Mouse (Mus musculus): Measurements from ENCODE around the gene Zfp646. TPM values are rescaled to one million over a fixed set of nuclear protein-coding genes. Genes with fewer than 3 reads are reported as not detected.
"Not testable (repeated sequence)": the region's sequence is repeated elsewhere in the genome, so short reads cannot be mapped to it uniquely, and the experiment has no call there.

Gene Zfp646
- total RNA-seq, 2 experiments from 2014 or later: 30.8 to 31.3 TPM

DNA sequence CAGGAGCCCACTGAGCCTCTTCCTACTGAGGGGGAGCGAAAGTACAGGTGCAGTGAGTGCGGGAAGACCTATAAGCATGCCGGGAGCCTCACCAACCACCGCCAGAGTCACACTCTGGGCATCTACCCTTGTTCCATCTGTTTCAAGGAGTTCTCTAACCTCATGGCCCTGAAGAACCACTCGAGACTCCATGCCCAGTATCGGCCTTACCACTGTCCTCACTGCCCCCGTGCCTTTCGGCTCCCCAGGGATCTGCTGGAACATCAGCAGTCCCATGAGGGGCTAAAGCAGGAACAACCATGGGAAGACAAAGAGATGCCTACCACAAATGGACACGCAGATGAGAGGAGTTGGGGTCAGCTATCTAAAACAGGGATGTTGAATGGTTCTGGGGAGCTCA is 3.3 kb downstream of the Zfp646 start:
- no peak for DNase-seq (ENCODE audit: extremely low spot score in 1 of 2, low spot score in 1 of 2)

DNA sequence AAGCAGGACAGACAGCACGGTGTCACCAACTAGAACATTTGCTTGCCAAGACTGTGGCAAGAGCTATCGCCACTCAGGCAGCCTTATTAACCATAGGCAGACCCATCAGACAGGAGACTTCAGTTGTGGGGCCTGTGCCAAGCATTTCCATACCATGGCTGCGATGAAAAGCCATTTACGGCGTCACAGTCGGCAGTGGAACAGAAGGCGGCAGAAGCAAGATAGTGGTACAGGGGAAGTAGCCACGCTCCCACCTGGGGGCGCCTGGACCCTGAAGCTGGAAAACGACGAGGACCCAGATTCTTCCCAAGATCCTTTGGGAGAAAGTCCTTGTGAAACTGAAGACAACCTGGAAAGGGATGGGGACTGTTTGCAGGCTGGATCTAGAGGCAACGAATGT is 4.4 kb downstream of the Zfp646 start:
- no peak for DNase-seq (ENCODE audit: extremely low spot score in 1 of 2, low spot score in 1 of 2)

DNA sequence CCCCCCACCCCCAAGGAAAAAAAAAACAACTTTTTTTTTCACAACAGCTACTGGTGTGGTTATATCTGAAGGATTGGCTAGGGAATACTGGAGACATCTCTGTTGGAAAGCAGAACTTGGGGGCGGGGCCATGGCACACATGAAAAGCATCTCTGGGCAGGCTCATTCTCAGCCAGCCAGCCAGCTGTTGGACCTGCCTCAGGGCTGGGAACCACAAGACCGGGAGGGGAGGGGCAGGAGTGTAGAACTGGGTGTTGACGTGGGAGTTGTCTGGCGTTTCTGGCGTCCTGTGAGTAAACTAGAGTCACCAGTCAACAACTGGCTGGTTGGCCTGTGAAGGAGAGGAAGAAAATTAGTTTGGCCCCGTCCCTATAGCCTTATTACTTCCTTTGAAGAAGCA is 9.9 kb downstream of the Zfp646 start:
- no peak for DNase-seq (ENCODE audit: extremely low spot score in 1 of 2, low spot score in 1 of 2)

DNA sequence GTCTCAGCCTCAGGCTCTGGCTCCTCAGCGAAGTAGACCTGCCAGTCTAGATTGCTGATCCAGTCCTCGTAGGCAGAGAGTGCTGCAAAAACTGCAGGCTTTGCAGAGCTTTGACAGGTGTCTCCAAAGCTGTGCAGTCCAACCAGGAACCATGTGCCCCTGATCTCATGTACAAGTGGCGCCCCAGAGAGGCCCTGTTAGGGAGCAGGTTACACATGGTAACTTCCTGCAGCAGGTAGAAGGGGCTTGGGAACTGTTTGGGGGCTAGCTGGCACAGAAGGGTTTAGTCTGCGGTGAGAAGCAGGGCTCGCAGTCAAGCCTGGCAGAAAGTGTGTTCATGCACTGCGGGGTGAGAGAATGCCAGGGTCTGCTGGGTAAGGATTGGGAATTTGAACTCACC is 10.5 kb downstream of the Zfp646 start:
- DNase-seq (ENCODE audit: extremely low spot score in 1 of 2, low spot score in 1 of 2): no peak

DNA sequence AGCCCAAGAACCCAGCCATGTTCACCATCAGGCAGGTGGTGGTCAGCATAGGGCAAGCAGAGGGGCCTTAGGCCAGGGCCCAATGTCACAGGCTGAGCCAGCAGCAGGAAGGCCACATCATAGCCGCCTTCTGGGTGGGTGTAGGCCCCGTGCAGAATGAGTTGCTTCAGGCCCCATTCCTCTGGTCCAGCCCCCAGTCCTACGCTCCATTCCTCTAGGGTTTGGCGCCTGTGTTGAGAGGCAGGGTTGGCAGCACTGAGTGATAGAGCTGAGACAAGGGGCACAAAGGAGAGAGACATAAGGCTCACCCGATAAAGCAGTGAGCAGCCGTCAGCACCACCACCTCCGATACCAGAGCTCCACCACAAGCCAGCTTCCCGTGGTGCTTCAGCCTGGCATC is 11.2 kb downstream of the Zfp646 start:
- no peak for DNase-seq (ENCODE audit: extremely low spot score in 1 of 2, low spot score in 1 of 2)

DNA sequence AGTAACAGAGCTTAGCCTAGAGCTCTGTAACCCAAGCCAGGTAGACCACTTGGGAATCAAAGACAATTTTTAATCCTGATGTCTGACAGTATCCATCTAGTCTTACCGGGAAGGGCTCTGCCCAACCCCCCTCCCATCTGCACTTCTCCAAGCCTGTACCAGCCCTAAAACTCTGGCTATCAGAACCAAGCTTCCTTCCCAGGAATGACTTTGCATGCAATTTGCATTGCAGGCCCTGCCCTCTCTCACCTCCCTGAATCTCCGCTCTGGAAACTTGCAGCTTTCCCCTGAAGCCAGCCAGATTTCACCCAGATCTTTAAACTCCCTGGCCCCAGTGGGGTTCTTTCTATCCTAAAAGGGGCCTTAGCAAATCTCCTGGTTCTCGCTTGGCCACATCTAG is 11.8 kb downstream of the Zfp646 start:
- no peak for DNase-seq (ENCODE audit: extremely low spot score in 1 of 2, low spot score in 1 of 2)

DNA sequence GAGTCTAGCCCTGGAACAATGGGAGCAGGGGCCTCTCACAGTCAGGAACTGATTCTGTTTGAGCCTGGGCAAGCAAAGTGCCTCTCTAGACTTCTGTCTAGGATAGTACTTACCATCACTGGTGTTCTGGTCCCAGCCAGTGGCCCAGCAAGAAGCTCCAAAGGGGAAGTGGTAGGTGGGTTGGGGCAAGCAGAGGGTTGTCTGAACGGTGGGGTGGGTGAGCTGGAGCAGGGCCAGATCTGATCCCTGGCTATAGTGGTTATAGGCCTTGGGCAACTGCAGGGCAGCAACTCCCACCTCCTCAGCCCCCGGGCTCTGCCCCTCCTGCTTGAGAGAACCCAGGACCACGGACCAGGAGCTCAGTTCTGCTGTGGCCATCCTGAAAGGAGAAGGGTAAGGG is 12.8 kb downstream of the Zfp646 start:
- no peak for DNase-seq (ENCODE audit: extremely low spot score in 1 of 2, low spot score in 1 of 2)

DNA sequence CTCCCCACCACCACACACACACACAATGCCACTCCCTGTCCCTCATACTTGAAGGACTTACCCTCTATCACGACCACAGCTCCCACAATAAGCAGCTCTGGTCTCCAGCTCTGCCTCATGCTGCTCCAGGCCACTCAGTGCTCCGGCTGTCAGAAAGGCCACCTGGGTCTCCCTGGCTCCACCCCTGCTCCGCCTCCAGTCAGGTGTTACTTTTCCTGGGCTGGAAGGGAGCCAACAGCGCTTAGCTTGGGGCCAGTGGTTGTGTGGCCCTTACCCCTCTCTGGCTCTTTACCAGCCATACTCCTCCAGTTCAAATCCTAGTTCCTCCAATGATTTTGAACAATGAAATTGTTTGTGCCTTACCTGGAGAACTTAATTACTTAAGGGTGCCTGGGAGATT is 14.8 kb downstream of the Zfp646 start, which contains the start of gene Prss53:
Prss53 (minus strand) TSS at position 173 of the 400 bp plus-strand sequence.
- DNase-seq (ENCODE audit: extremely low spot score in 1 of 2, low spot score in 1 of 2): no peak

DNA sequence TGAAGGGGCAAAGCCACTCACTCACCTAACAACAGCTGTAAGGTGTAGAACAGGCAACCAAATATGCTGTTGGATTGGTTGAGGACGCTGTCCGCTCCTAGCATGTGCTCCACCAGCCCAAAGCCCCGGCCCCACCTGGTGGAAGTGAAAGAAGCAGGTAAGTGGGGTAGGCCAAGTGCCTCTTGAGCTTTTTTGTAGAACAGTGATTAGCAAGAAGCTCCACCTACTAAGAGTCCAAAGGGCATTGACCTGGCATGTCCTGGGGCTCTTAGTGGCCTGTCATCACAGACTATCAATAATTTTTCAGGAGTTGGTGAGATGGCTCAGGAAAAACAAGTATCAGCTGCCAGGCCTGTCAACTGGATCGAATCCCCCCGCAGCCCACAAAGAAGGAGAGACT is 18.5 kb downstream of the Zfp646 start:
- no peak for DNase-seq (ENCODE audit: extremely low spot score in 1 of 2, low spot score in 1 of 2)

DNA sequence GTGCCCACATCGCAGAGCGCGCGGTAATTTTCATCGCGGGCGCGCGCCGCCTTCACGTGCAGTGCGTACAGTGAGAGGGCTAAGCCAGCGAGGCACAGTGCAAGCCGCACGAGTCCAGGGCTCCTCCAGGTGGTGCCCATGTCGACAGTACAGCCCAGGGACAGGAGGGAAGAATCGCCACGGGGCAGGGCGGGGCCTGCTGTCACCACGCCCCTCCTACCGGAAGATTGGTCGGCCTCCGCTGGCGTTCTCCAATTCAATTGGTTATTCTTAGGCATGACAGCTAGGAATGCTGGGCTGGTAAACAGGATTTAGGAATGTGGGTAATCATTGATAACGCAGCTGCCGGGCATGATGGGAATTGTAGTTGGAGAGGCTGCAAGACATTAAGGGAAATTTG is 19.4 kb downstream of the Zfp646 start, which contains the start of the genes Gm21974 and Vkorc1:
Gm21974 (minus strand) TSS at position 13 of the 400 bp plus-strand sequence.
Vkorc1 (minus strand) TSS at position 176 of the 400 bp plus-strand sequence.
- peak; percentile 78 for DNase-seq (ENCODE audit: extremely low spot score in 1 of 2, low spot score in 1 of 2)

DNA sequence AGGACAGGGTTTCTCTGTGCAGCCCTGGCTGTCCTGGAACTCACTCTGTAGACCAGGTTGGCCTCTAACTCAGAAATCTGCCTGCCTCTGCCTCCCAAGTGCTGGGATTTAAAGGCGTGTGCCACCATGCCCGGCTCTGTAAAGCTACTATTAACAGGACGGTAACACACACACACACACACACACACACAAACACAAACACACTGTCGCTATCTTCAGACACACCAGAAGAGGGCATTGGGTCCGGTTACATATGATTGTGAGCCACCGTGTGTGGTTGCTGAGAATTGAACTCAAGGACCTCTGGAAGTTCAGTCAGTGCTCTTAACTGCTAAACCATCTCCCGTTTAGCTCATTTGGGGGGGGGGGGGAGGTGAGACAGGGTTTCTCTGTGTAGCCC is 19.9 kb downstream of the Zfp646 start:
- DNase-seq (ENCODE audit: extremely low spot score in 1 of 2, low spot score in 1 of 2): not testable (repeated sequence)

DNA sequence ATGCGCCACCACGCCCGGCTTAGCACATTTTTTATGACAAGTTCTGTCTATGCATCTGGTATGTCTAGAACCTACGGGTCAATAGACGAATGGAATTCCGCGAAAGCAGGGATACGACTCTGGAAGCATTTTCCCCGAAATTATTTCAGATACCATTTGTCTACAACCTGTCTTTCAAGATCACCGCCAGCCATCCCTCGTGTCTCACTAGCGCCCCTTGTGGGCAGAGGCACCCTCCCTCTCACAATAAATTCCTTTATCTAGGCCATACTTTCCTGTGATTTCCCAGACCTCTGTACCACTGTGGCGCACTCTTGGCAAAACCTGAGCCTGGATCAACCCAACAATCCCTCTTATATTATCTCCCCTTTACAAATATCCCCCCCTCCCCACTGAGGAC is 20.4 kb downstream of the Zfp646 start:
- DNase-seq (ENCODE audit: extremely low spot score in 1 of 2, low spot score in 1 of 2): peak; percentile 42 to 70

DNA sequence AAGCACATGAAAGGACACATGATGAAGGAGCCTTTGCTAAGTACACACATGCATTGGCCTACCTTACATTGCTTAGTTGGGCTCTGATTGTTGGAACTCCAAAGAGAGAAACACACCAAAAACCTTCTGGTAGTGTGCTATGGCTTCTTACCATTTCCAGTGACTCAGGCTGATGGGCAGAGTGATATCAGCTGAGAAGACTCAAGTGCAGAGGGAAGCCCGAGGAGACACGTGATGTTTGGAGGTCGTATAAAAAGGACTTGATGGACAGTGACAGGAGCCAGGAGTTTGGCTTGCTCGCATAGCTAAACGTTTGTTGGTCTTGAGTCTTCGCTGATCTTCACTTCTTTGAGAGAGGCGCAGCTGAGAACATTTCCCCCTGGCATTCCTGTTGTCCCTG is 21.5 kb downstream of the Zfp646 start:
- no peak for DNase-seq (ENCODE audit: extremely low spot score in 1 of 2, low spot score in 1 of 2)

DNA sequence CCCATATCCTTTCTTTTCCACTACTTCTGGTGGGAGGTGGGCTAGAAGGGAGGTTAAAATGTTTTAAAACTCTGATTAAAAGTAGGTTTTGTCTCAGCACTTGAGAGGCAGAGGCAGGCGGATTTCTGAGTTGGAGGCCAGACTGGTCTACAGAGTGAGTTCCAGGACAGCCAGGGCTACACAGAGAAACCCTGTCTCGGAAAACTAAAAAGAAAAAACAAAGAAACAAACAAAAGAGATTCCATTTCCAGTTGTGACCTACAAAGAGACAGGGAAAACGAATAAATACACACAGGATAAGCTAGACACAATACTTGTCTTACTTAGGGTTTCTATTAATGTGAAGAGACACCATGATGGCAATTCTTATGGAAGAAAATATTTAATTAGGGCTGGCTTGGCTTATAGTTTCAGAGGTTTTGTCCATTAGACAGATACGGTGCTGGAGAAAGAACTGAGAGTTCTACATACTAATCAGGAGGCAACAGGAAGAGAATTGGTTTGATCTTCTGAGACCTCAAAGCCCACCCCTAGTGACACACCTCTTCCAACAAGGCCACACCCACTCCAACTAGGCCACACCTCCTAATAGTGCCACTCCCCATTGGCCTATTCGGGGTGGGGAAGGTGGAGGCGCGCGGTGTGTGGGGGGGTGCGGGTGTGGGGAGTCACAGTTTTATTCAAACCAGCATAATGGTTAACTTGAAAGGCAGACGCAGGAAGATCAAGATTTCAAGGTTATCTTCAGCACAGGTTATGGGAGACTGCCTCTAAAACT is 22.3 kb downstream of the Zfp646 start:
- no peak for DNase-seq (ENCODE audit: extremely low spot score in 1 of 2, low spot score in 1 of 2)

DNA sequence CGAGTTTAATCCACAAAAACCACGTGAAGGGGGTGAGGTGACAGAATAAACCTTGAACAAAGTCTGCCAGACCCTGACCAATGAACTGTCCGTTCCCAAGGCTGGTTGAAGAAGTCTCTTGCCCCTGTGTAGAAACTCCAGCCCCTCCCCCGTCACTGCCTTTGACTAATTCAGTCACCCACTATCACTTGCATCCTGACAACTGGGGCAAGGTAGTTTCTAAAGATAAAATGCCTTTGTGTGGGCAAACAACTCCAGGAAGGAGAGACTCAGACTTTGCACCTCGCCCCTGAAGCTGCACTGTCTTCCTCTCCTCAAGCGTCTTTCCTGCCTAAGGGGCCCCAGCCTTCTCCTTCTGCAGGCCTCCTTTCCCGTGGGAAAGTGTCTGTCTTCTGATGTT is 24.0 kb downstream of the Zfp646 start:
- DNase-seq (ENCODE audit: extremely low spot score in 1 of 2, low spot score in 1 of 2): no peak

DNA sequence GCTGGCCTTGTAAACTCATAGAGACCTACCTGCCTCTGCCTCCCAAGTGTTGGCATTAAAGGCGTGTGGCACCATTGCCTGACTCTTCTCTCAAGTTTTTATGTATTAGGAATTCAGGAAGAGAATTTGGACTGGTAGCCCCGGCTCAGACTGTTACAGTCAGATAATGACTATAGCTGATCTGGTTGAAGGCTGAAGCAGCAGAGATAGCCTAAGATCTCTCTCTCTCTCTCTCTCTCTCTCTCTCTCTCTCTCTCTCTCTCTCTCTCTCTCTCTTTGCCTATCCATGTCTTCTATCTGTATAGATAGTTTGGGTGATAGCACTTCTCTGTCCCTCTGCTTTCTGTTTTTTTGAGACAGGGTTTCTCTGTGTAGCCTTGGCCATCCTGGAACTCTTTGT is 25.8 kb downstream of the Zfp646 start:
- DNase-seq (ENCODE audit: extremely low spot score in 1 of 2, low spot score in 1 of 2): no peak

DNA sequence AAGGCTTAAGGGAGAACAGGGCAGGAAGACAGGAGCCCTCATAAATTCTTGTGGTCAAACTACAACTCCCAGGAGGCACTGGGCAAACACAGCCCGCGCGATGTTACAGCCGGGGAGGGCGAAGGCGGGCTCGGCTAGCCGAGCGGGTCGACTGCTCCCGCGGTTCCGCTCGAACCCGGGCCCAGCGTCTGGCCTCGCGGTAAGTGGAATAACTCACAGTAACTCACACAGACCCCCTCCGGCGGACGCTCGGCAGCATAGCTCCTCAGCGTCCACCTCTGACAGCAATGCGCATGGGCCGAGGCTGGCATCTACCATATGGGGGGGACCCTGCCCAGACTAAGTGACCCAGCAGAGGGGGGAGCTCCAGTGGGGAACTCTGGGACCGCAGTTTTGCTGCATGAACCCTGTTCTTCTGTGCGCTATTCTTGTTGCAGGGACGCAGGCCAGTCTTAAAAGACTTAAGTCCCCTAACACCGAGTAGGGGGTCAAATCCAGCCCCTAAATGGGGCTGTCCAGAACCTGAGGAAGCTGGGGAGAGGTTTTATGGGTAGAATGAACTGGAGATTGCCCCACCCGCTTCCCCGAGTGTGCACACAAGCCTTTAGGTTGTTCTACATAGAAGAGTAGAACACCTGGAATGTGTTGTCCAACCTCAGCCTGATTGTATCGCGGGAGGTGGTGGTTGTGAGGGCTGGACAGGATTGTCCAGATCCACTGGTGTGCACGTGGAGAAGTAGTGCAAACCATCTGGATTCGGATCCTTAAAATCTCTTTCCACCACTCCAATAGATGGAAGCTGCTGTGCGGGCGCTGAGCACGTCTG is 28.2 kb downstream of the Zfp646 start, which contains the start of gene Bckdk:
Bckdk (plus strand) TSS at position 112 of the 826 bp plus-strand sequence.
- peak; percentile 62 to 72 for DNase-seq (ENCODE audit: extremely low spot score in 1 of 2, low spot score in 1 of 2)

DNA sequence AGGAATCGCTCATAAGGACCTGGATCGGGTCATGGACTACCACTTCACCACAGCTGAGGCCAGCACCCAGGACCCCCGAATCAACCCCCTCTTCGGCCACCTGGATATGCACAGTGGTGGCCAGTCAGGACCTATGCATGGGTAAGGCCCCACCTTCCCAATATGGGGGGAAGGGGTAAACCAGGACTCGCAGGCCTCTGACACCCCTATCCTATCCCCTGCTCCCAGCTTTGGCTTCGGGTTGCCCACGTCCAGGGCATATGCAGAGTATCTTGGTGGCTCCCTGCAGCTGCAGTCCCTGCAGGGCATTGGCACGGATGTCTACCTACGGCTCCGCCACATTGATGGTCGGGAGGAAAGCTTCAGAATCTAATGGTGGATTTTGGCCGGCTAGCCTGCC is 31.9 kb downstream of the Zfp646 start:
- no peak for DNase-seq (ENCODE audit: extremely low spot score in 1 of 2, low spot score in 1 of 2)

DNA sequence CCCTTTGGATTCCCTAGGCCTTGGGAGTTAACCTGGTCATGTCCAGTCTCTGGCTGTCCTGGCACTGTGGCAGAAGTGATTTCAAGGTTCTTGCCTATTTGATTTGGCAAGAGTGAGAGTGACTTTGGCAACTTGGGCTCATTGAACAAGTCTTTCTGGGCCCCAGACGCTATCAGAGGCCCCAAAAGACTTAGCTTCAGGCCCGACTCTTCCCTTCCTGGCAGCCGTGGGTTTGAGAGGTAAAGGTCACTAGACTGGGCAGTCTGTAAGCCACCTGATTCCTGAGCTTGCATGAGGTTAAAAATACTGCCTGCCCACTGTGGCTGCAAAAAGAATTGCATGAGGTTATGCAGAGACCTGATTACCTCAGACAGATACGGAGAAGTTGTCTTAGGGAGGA is 32.6 kb downstream of the Zfp646 start:
- DNase-seq (ENCODE audit: extremely low spot score in 1 of 2, low spot score in 1 of 2): no peak

DNA sequence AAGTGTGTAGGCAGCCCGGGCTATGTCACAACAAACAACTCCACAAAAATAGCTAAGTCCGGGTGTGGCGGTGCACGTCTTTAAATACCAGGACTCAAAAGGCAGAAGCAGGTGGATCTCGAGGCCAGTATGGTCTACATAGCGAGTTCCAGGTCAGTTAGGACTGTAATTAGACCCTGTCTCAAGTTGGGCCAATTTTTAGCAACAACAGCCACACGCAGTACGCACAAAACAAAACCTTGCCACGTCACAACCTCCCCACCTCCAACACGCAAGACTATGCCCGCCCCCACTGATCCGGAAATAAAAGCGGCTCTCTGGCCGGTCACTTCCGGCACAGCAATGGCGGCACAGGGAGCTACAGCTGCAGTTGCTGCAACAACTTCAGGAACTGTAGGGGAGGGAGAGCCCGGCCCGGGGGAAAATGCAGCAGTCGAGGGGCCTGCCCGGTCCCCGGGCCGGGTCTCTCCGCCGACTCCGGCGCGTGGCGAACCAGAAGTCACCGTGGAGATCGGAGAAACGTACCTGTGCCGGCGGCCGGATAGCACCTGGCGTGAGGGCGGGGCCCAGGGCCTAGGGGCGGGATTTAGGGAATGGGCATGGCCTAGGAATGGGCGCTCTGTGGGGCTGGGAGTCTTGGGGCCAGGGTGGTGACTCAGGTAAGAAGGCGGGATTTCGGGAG is 36.3 kb downstream of the Zfp646 start, which contains the start of gene Kat8:
Kat8 (plus strand) TSS at position 327 of the 682 bp plus-strand sequence.
- DNase-seq (ENCODE audit: extremely low spot score in 1 of 2, low spot score in 1 of 2): peak; percentile 72 to 79

DNA sequence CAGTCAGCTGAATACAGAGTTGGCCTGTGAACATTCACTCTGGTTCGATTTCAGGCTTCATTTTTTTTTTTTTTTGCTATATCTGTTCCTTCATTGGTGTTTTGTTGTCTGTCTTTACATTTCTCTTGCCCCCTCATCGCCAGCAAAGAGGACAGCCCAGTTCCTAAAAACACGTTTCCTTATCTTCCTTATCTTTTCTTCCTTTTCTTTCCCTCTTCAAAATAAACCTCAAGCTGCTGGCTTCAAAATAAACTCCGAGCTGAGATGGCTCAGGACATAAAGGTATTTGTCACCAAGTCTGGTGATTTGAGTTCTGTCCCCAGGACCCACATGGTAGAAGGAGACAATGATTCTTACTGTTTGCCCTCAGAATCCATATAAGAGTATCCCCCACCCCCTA is 36.9 kb downstream of the Zfp646 start:
- no peak for DNase-seq (ENCODE audit: extremely low spot score in 1 of 2, low spot score in 1 of 2)

Measured in layer of hippocampus, postnatal 25 days (tissue).